Mouse (Mus musculus) cerebellum, postnatal 14 days (tissue): ENCODE results near the gene Agbl3.
A peak's percentile ranks its signal among the peaks of the same experiment; 100 is the strongest.

Source experiments
- DNase-seq, 2 experiments: peaks; one replicate each; pipeline ENCODE4 v3.0.0; 2021; ENCODE audit warnings: mixed read lengths in 2 of 2

Gene Agbl3

DNA sequence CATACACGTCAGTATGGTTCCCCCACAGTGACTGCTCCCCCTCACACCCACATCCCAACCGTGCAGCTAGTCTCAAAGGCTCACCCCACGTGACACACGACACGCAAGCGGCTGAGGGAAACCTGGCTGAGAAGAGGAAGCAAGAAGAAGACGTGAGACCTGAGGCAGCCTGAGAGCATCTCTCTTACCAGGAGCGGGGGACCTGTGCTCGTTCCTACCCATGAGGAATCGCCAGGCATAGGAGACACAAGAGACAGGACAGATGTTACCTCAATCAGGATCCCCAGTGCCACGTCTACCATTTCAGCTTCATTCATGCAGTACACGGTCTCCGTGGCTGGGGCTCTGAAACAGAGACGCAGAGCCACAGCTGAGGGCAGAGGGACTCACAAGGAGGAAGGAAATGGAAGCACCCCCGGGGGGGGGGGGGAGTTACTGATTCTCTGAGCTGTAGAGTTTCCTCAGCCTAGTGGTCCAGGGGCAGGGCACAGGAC lies 95.1 kb downstream of the Agbl3 start:
- no peak for DNase-seq

DNA sequence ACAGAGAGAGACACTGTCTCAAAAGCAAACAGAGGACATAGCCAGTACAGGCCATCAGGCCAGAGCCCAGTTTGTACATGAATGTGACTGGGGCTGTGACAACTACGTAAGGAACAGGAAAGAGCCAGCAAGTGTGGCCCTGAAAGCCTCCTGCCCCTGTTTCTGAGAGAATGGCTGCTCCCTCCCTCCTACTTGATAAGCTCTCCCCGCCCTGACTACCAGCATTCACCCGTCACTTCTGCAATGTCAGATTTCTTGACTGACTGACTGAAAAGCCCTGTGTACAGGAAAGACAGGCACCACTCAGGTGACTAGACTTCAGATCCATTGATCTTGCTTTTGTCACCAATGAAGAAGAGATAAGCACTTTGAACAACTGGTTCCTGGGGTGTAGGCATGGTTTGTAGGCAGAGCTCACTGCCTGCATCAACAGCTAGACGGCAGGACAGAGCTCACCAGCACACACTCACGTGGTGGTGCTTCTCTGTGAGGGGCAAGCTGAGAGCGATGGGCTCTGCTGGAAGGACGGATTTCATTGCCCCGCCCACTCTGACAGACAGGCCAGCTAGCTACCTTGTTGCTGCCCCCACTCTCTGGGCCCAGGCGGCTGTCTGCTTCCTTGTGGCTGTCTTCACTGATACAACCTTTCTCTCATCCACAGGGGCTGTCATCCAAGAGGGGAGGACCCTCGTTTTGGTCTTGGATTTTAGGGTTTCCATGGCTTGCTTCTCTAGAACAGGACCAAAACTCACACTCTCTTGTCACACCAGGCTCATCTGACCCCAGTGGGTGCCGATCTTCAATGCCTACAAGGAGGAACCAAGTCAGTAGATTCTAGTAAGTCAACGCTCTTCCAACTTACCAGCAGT lies 96.0 kb downstream of the Agbl3 start:
- DNase-seq = no peak

DNA sequence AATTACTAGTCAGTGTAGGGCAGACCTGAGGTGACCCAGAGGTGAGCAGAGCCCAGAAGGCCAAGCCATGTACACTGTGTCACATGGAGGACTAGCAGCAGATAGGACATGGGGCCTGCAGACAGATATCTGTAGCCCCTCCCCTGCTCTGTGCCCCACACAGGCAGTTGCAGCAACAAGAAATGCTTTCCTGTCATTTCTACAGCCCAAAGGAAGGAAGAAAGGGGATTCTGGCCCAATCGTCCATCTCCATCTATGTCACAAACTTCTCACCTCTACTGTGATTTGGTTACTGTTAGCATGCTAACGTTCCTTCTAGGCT lies 96.6 kb downstream of the Agbl3 start:
- no peak for DNase-seq

DNA sequence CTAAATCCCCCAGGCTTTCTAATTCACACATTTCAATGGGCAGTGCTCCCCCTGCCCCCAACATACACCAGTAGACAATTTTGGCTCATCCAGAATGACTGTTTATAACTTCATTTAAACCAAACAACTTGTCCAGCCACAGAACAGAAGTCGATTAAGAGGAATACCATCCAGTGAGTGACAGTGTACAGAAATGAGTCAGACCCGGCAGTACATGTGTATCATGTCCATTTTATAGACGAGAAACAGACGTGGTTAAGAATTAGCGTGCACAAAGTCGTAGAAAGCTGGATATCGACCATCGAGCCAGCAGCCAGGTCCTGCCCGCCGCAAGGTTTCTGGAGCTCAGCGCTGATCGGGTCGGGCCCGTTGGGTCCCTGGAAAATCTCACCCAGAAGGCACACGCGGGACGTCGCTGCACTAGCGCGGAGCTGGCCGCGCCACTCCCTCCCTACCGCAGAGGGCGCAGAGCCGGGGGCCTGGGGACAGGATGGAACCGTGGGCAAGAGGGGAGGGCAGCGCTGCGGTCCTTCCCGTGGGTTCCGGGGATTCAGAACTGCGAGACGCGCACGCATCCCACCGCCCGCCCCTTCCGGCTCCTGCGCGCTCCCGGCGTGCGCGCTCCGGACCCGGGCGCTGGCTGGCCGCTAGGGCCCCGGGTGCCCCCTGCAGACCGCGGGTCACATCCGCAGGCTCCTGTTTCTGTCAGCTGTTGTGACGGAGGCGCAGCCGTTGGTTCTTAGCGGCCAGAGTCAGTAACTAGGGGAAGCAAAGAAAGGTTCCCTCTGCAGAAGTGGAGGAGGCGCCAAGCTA lies 97.5 kb downstream of the Agbl3 start, which contains the start of gene Cyren:
Gene Cyren (minus strand): TSS at position 552 of the 813 bp plus-strand sequence.
- peak; percentile 94 to 95 for DNase-seq

DNA sequence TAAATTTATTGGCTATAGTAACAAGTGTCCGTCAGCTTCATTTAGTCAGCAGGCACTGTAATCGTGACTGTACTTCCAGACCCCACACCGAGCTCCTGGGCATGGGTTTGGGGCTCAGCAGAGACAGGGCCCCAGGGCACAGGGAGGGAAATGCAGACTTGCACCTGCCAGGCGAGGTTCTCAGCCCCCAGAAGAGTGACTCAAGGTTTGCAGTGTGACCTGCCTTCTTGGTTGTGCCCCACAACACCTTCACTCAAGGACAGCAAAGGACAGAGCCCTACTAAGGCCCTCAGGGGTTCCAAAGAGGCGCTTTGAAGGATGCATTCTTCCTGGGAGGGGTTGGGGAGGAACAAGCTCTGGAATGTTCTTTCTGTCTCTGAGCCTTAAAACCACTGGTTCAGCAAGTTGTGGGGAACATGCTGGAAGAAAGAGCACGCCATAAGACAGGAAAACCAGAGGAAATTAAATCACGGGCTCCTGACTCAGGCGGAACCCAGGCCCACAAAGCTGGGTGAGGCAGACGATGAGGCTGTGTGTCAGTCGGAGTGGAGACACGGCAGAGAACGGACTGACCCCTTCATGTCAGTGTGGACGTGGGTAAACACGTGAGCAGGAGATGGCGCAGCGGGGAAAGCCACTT lies 99.0 kb downstream of the Agbl3 start:
- peak in 1 of 2 experiments; percentile 14 for DNase-seq

DNA sequence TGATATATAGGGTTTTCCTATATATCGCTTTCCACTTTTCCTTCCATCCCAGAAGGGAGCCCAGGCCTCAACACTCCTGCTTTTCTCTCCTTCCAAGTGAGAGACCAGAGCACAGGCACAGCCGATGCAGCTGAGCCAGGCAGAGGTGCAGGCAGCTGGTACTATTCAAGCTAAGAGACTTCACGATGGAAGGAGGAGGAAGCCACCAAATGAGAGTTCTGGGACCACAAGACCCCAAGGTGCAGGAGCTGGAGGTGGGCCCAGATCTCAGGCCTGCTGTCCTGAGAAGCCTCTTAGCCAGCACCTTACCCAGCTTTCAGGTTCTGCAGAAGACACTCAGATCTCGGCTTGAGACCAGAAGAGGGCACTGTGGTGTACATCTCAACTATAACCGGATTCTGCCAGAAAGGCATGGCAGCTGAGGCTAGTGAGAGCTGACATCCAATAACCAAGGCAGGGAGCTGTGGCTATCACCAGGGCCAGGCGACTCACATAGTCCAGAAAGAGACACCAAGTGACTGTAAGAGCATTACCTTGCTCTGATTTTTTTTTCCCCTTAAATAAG lies 99.8 kb downstream of the Agbl3 start:
- DNase-seq = peak; percentile 67 to 76

DNA sequence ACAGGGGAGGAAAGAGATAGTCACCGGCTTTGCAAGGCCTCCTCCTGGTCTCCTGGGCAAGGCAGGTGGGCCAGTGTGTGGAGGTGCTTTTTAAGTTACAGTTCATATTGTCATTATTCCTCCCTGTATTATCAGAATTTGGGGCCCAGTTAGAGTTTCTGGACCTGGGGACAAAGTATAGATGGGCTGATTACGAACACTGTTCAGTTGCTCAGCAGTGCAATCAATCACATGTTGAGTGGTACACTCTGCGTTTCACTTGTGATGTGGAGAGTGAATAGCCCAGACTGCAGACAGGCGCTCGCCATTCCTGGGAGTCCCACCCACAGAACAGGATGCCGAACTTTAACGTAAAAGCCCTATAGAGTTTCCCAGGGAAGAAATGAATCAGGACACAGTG lies 104.5 kb downstream of the Agbl3 start:
- DNase-seq = no peak

DNA sequence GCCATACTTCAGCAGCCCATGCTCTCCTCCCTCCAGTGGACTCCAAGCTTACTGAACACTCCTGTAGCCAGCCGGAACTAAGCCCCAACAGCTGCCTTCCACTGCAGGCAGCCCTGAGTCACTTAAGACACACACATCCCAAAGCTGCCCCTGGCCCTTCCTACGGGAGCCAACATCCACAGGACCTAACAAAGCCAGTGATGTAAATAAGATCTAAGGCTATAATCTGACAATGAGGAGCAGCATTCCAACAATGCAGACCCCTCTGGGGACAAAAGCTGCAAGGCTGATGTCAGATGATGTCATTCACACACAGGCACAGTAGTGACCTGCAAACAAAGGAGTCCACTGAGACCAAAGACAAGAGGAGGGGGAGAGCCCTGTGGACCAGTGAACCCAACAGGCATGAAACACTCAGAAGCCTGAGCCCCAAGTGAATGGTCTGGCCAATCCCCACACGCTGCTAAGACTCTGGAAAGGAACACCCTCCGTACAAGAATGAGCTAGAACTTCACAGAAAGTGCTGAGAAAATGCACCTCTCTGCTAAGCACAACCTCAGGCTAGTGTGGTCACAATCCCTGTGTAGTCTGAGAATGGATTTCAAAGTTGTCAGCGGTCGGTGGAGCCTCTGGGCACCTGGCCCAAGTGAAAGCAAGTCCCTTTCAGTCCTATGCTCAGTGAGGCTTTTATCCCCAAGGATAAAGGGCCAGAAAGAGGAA lies 107.1 kb downstream of the Agbl3 start:
- no peak for DNase-seq

DNA sequence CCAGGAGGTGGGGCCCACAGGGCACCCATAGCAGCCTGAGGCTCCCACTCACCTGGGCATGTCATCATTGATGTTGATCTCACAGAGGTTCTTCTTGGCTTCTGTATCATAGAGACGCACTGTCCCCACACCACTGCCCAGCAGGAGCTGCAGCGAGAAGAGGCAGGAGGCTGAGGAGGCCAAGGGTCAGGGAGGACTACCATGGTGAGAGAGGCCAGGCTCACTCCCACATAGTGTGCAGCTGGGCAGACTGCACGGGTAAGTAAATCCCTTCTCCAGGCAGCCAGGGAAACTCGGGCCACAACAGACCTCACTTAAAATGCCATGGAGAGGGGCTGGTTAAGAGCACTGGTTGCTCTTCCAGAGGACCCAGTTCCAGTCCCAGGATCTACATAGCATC lies 109.0 kb downstream of the Agbl3 start:
- DNase-seq = no peak

DNA sequence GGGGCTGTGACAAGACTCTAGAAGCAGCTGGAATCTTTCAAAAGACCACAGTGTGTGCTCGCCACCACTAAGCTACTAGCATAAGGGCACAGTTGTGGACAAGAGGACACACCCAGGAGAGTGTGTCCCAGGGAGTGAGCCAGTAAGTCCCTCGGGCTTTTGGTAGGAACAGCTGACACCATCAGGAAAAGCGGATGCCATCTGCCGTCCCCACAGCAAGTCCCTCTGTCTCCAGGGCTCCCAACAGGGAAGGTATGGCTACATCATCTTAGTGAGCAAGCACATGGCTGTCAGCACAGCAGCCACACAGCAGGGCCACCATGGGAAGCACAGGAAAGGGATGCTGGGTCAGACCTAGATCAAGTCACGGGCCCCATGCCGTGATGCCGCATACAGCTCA lies 115.3 kb downstream of the Agbl3 start:
- no peak for DNase-seq

DNA sequence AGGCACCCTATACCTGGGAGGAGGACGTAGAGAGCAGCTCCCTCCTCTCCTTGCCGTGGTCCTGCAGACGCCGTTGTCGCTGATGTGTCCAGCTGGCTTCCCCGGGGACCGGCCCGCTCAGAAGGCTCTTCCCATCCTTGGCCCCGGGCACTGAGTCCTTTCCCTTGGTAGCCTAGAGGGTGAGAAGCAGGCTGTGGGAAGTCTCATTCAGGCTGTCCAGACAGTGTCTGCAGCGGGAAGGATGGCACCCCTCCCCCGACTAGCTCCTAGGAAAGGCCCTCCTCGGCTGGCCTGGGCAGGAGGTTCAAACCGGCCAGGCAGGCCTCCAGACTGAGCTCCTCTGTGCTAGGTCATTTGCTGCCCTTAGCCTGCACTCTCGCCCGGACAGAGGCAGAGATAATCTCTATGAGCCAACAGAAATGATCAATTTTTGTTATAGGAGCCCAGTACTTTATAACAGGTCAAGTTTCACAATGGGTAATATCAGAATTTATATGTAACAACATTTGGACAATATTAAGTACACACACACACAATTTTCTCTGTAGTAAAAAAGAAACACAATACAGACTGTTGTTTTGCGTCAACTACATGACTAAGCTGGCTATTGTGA lies 116.0 kb downstream of the Agbl3 start:
- no peak for DNase-seq

DNA sequence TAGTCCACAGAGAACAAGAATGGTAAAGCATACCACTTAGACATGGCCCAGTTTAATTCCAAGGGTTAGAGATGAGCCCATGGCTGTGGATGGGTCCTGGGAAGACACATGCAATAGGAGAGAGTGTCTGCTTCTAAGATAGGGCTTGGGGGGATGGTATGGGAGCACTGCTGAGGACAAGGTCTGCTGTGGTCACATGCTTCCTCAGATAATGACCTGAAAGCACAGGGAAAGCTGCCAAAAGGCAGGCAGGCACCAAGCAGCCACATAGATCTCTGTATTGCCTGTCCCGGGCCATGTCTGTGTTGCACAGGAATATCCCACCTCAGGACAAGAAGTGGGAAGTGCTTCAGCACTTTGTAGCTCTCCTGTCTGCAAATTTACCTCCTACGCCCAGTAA lies 118.9 kb downstream of the Agbl3 start:
- DNase-seq = no peak

DNA sequence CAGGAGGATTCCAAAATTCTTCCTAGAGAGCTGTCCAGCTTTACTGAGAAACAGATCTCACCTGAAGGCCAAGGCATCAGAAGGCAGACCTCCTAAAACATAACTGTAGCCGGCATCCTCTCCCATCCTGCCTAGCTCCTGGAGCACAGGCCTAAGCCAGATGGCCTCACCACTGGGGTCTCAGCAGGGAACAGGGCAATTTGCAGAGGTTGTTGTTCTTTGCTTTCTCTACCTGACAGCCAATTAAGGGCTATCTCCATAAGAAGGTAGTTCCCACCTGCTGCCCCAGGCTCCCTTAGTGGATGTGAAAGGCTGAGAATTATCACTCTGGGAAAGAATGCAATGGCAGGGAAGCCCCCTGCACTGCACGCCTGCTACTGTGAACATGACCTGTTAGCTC lies 120.8 kb downstream of the Agbl3 start:
- DNase-seq = peak; percentile 51 to 70

DNA sequence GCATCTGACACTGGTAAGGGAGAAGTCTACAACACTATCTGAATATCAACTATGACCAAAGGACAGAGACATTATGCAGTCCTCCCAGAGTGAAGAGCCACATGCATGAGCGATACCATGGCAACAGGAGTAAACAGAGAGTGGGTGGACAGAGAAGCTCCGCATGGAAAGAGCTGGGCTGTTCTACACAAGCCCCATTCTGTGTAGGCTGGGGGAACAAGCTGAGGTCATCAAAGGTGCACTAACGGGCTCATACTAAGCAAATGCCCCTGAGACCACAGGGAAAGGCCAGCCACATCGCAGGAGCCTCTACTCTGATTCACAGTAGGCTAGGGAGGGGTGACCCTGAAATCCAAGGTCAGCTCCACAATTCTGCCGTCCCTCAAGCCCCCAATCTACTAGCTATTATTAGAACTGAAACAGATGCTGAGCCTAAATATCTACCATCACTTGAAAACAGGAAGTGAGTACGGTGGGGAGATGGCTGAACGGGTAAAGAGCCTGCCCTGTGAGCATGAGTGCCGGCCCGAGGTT lies 121.7 kb downstream of the Agbl3 start:
- DNase-seq = no peak

DNA sequence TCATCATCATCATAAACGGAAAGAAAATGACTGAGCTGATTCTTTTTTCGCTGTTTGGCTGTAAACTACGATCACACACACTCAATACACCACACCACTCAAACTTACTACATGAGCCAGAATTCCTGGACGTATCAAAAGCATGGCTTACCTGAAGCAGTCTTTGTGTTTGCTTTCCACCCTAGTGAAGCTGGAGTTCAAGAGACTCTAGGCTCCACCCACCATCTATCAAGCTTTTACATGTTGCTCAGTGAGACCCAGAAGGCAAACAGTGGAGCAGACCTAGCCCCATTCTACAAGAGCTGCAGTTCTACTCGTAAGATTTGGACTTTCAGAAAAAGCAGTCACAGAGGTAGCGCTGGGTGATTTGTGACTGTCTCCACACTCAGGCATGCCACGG lies 122.3 kb downstream of the Agbl3 start:
- no peak for DNase-seq

DNA sequence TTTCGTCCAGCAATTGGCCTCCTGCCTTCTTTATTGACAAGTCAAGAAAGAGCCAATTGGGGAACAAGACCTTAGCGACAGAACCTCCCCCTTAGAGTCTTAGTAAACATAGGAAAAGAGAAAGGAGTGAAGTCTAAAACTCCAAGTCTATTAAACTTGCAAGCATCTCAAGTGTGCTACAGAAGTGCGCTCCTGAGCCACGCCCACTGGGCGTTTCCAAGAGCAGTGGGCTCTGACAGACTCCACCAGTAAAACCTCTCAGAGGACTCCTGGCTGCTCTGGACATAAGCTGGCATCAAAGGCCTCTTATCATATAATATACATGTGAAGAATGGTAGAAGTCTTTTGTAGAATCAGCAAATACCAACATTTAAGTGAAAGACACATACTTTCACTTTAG lies 123.2 kb downstream of the Agbl3 start:
- no peak for DNase-seq

DNA sequence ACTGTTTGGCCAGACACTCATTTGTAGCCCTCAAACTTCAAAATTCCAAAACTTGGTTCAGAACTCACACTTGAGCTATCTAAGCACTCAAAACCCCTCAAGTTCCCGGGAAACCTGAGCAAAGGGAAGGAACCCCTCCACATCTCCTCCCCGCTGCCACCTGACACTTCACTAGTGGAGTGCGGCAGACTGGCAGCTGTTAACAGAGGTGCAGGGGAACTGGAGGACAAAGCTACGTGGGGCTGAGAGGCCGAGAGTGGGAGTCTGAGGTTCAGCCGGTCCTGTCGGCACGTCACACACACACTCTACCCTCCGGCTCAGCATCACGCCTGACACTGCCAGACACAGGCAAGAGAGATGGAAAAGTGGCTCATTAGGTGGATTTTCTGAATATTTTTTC lies 123.6 kb downstream of the Agbl3 start:
- no peak for DNase-seq

DNA sequence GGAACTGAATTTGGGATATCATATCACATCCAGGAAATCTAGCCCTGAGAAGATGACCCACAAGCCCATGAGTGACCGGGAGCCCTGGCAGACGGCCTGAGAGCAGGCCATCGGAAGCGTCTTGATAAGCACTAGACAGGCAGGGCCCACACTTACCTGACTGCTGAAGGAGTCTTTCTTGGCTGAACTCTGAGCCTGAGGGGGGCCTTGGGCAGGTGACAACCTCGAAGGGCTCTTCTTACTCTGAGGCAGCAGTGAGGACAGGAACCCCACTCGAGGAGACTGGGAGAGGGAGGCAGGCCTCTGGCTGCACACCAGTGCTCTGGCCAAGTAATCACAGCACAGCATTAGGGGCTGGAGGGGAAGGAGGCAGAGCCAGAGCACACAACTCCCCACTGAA lies 124.1 kb downstream of the Agbl3 start:
- DNase-seq = no peak

DNA sequence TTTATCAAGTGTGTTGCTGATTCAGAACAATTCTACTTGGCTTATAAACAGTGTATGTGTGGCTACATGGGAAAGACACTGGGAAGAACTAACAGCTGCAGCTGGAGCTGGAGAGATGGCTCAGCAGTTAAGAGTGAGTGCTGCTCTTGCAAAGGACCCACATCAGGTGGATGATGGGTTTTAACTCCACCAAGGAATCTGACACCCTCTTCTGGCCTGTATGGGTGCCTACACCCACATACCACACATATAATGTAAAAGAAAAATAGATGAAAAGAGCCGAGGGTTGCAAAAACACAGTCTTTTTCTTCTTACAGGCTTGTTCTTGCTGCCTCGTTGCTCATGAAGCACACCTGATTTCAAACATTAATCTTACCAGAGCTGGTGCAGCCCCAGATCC lies 125.9 kb downstream of the Agbl3 start:
- DNase-seq = no peak

DNA sequence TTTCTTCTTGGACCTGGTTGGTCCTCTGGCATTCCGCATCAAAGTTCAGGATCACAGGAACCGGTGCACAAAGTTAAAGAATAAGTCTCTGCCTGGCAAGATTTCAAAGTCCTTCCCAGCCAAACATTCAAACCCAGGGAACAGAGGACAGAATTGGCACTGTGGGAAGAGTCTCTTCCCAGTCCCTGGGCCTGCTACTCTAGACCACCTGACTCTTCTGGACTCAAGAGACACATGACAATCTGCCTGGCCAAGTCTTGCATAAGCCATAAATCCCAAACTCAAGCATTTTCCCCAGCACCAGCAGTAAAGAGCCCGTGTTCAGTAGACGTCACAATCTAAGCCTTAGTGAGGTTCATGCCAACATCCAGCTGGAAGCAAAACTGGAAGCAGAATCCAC lies 126.4 kb downstream of the Agbl3 start:
- DNase-seq = no peak

DNA sequence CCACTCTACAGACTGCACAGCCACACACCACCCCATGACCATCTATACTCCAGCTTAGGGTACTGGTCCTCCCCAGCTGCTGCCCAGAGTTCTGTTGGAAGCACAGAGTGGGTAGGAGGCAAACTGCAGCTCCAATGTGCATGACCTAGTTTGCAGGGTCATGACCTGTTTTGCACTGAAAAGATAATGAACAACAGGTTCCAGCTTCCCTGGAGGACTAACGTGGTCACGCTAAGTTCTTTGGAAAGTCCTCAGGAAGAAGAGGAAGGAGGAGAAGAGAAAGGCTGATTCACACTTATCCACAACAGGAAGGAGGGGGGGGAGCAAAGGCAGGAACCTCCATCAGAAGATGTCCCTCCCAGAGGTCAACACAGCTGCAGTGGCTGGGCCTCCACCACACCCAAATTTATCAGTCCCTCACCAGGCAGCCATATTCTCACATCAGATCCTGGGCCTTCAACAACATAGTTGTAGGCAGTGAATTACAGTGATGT lies 126.9 kb downstream of the Agbl3 start:
- no peak for DNase-seq
